9 mouse cellular contexts compared by ENCODE assay signal in genomic region chr4:135382316-135382715, GRCm38 (mm10). TPM values are rescaled to one million over a fixed set of nuclear protein-coding genes. Genes with fewer than 3 reads are reported as not detected.
DNase-seq lines count a peak whose midpoint lies in the region; ATAC-seq and TF ChIP-seq lines count a peak whose summit lies in the region.
"Had no signal": no experiment of that assay in that cellular context is flagged by ENCODE, and none has a peak within 500 bp of the region (broad histone marks: within the 10 kb centered on the region; RNA-seq: fewer than 3 reads in every experiment).

No protein-coding gene starts in this region.

- TF ChIP-seq EP300 in heart, postnatal 0 days (IDR thresholded peaks at IDR 0.05; ENCODE audit: low read depth) = no peak

- H3K27ac ChIP-seq in kidney, adult 2 months (ENCODE audit: insufficient read depth, low read depth, low read length) = no peak overlapping the region
- no peak overlapping the region for H3K27ac ChIP-seq in kidney, embryonic 16.5 days (ENCODE audit: low read length)
- H3K27ac ChIP-seq in cortical plate, adult 2 months (ENCODE audit: insufficient read depth, low read length) = no peak overlapping the region
- no peak overlapping the region for H3K27ac ChIP-seq in heart, postnatal 0 days (ENCODE audit: low read depth)
- no peak overlapping the region for H3K27ac ChIP-seq in midbrain, postnatal 0 days (ENCODE audit: low read depth, low read length)
- no peak overlapping the region for H3K27ac ChIP-seq in testis, adult 2 months (ENCODE audit: control insufficient read depth, insufficient read depth, low read depth, low read length)
- H3K27ac ChIP-seq: heart, embryonic 13.5 days had no signal

- no peak for ATAC-seq in kidney, embryonic 16.5 days (ENCODE audit: low FRiP score, low TSS enrichment)
- 0 out of 2 replicates have a peak, but pooled peaks have one; percentile 51 for ATAC-seq in heart, postnatal 0 days (ENCODE audit: insufficient read depth, low read depth)
- ATAC-seq in midbrain, postnatal 0 days (ENCODE audit: low FRiP score) = 0 out of 2 replicates have a peak, but pooled peaks have one; percentile 31

- peak; percentile 99 for TF ChIP-seq CTCF in kidney, adult 2 months (conservative IDR thresholded peaks at IDR 0.05; ENCODE audit: insufficient read depth, insufficient read length, low read depth, low read length)
- TF ChIP-seq CTCF in cortical plate, adult 2 months (IDR thresholded peaks at IDR 0.05; ENCODE audit: extremely low read depth, insufficient read depth, low read length) = peak; percentile 98
- TF ChIP-seq CTCF in heart, postnatal 0 days (IDR thresholded peaks at IDR 0.05; ENCODE audit: low read depth) = peak; percentile 97
- peak; percentile 99 for TF ChIP-seq CTCF in midbrain, postnatal 0 days (IDR thresholded peaks at IDR 0.05)
- TF ChIP-seq CTCF in testis, adult 2 months (IDR thresholded peaks at IDR 0.05; ENCODE audit: control insufficient read depth, insufficient read depth, insufficient replicate concordance, low read depth, low read length) = peak; percentile 97

- no peak overlapping the region for H3K9ac ChIP-seq in kidney, embryonic 16.5 days (replicated peaks; ENCODE audit: low read length)
- no peak overlapping the region for H3K9ac ChIP-seq in heart, postnatal 0 days (replicated peaks; ENCODE audit: low read depth, low read length)
- no peak overlapping the region for H3K9ac ChIP-seq in midbrain, postnatal 0 days (replicated peaks; ENCODE audit: low read length, poor library complexity, severe bottlenecking)
- H3K9ac ChIP-seq: heart, embryonic 13.5 days had no signal

- 3% methylated on average over 14 of the region's 14 CpGs for WGBS in kidney, adult 2 months
- WGBS in kidney, embryonic 16.5 days = 7% methylated on average over 14 of the region's 14 CpGs
- 3% methylated on average over 14 of the region's 14 CpGs for WGBS in heart, postnatal 0 days
- WGBS in midbrain, postnatal 0 days = 5% methylated on average over 14 of the region's 14 CpGs

- peak; percentile 65 for DNase-seq in kidney, adult 2 months
- peak; percentile 64 to 72 for DNase-seq in adrenal gland, adult 18-20 months (ENCODE audit: low spot score in 2 of 2)
- peak; percentile 74 for DNase-seq in heart, postnatal 0 days (ENCODE audit: low spot score)
- DNase-seq in layer of hippocampus, postnatal 10 days (ENCODE audit: low spot score in 2 of 2) = peak; percentile 81 to 86
- DNase-seq in midbrain, postnatal 0 days (ENCODE audit: low spot score) = peak; percentile 90

- no peak overlapping the region for H3K4me3 ChIP-seq in kidney, adult 2 months (ENCODE audit: insufficient read depth, low read depth, low read length)
- no peak overlapping the region for H3K4me3 ChIP-seq in kidney, embryonic 16.5 days (ENCODE audit: low read length)
- no peak overlapping the region for H3K4me3 ChIP-seq in cortical plate, adult 2 months (ENCODE audit: insufficient read depth, low read length)
- no peak overlapping the region for H3K4me3 ChIP-seq in heart, postnatal 0 days (ENCODE audit: low read depth, low read length)
- H3K4me3 ChIP-seq in midbrain, postnatal 0 days (ENCODE audit: low read depth, low read length) = no peak overlapping the region
- no peak overlapping the region for H3K4me3 ChIP-seq in testis, adult 2 months (ENCODE audit: control insufficient read depth, low read depth, low read length)
- H3K4me3 ChIP-seq: heart, embryonic 13.5 days had no signal

- H3K9me3 ChIP-seq in kidney, embryonic 16.5 days (ENCODE audit: low read length) = no peaks in the 10 kb centered on the region
- H3K9me3 ChIP-seq in heart, postnatal 0 days (replicated peaks; ENCODE audit: control insufficient read depth, low read length) = no peaks in the 10 kb centered on the region
- no peaks in the 10 kb centered on the region for H3K9me3 ChIP-seq in midbrain, postnatal 0 days (ENCODE audit: low read length)
- H3K9me3 ChIP-seq: heart, embryonic 13.5 days had no signal

- no peaks in the 10 kb centered on the region for H3K4me1 ChIP-seq in kidney, adult 2 months (ENCODE audit: control insufficient read depth, insufficient read depth, low read length)
- peaks cover 7% of the 10 kb centered on the region; the same call in 1 of the 2 replicates for H3K4me1 ChIP-seq in kidney, embryonic 16.5 days (ENCODE audit: insufficient read depth, low read length)
- H3K4me1 ChIP-seq in cortical plate, adult 2 months (ENCODE audit: control insufficient read depth, insufficient read depth, low read length) = no peaks in the 10 kb centered on the region
- H3K4me1 ChIP-seq in heart, postnatal 0 days (ENCODE audit: control insufficient read depth, insufficient read depth) = no peaks in the 10 kb centered on the region
- no peaks in the 10 kb centered on the region for H3K4me1 ChIP-seq in midbrain, postnatal 0 days (ENCODE audit: insufficient read depth, low read length)
- H3K4me1 ChIP-seq in testis, adult 2 months (ENCODE audit: control insufficient read depth, insufficient read depth, low read length) = no peaks in the 10 kb centered on the region

- no peaks in the 10 kb centered on the region for H3K27me3 ChIP-seq in kidney, adult 2 months (replicated peaks; ENCODE audit: control insufficient read depth, insufficient read depth, low read length)
- H3K27me3 ChIP-seq in kidney, embryonic 16.5 days (ENCODE audit: insufficient read depth, low read length) = no peaks in the 10 kb centered on the region
- 0 out of 2 replicates have a peak, but pooled peaks cover 5% of the 10 kb centered on the region for H3K27me3 ChIP-seq in heart, postnatal 0 days (ENCODE audit: control insufficient read depth, insufficient read depth, low read length)
- H3K27me3 ChIP-seq in midbrain, postnatal 0 days (ENCODE audit: insufficient read depth, low read length) = no peaks in the 10 kb centered on the region
- no peaks in the 10 kb centered on the region for H3K27me3 ChIP-seq in testis, adult 2 months (ENCODE audit: control insufficient read depth, insufficient read depth, low read length)

- no peak overlapping the region for H3K4me2 ChIP-seq in kidney, embryonic 16.5 days (replicated peaks; ENCODE audit: low read depth, low read length)
- H3K4me2 ChIP-seq in heart, postnatal 0 days (ENCODE audit: low read depth, low read length) = no peak overlapping the region
- no peak overlapping the region for H3K4me2 ChIP-seq in midbrain, postnatal 0 days (ENCODE audit: low read depth, low read length, poor library complexity, severe bottlenecking)
- H3K4me2 ChIP-seq: heart, embryonic 13.5 days had no signal

- H3K36me3 ChIP-seq in kidney, adult 2 months (ENCODE audit: control insufficient read depth, insufficient read depth, low read length) = no peaks in the 10 kb centered on the region
- no peaks in the 10 kb centered on the region for H3K36me3 ChIP-seq in kidney, embryonic 16.5 days (ENCODE audit: insufficient read depth, low read length)
- no peaks in the 10 kb centered on the region for H3K36me3 ChIP-seq in heart, postnatal 0 days (replicated peaks; ENCODE audit: control insufficient read depth, insufficient read depth, low read length)
- no peaks in the 10 kb centered on the region for H3K36me3 ChIP-seq in midbrain, postnatal 0 days (ENCODE audit: insufficient read depth, low read length)
- no peaks in the 10 kb centered on the region for H3K36me3 ChIP-seq in testis, adult 2 months (ENCODE audit: control insufficient read depth, insufficient read depth, low read length)
- H3K36me3 ChIP-seq: heart, embryonic 13.5 days had no signal

- no peak for TF ChIP-seq POLR2A in kidney, adult 2 months (IDR thresholded peaks at IDR 0.05; ENCODE audit: low read depth, low read length)
- TF ChIP-seq POLR2A in cortical plate, adult 2 months (IDR thresholded peaks at IDR 0.05; ENCODE audit: extremely low read depth, insufficient read depth, low read length) = no peak
- no peak for TF ChIP-seq POLR2A in testis, adult 2 months (IDR thresholded peaks at IDR 0.05; ENCODE audit: control insufficient read depth, low read depth, low read length)

RNA-seq across cellular contexts. Expression of gene Ncmap, which starts 15.7 kb away (rescaled TPM):
- 0.75 and 0.88 TPM in 2 replicates for polyA plus RNA-seq in kidney, adult 2 months (2012; rRNA removed)
- polyA plus RNA-seq in kidney, embryonic 16.5 days (2015; fragmentation: Nextera tagmentation; extraction: Ambion mirVana) = 2.0 and 4.3 TPM in 2 replicates
- under 1 TPM in 1 of 2 experiments, not detected in 1; 0.26 TPM for total RNA-seq in adrenal gland, adult 18-20 months (2021)
- 0.96 and 1.3 TPM in 2 replicates for polyA plus RNA-seq in cortical plate, adult 2 months (2012; rRNA removed)
- total RNA-seq in heart, postnatal 0 days (2014; rRNA removed; ENCODE audit: low replicate concordance) = 0.15 TPM in 1 of 2 replicates, not detected in the other
- 0.14 and 0.16 TPM in 2 replicates for polyA plus RNA-seq in heart, postnatal 0 days (2015; fragmentation: Nextera tagmentation; extraction: Ambion mirVana)
- 1 to 10 TPM in 1 of 2 experiments, under 1 TPM in 1; 0.82 to 1.2 TPM for total RNA-seq in layer of hippocampus, postnatal 10 days (2021)
- 0.71 and 1.3 TPM in 2 replicates for total RNA-seq in midbrain, postnatal 0 days (2014; rRNA removed)
- polyA plus RNA-seq in midbrain, postnatal 0 days (2015; fragmentation: Nextera tagmentation; extraction: Ambion mirVana) = 0.98 and 1.5 TPM in 2 replicates
- polyA plus RNA-seq in testis, adult 2 months (2012; rRNA removed) = 1.6 and 2.1 TPM in 2 replicates

RNA-seq across cellular contexts. Expression of gene Srrm1, which starts 29.2 kb away (rescaled TPM):
- 17.1 and 21.6 TPM in 2 replicates for polyA plus RNA-seq in kidney, adult 2 months (2012; rRNA removed)
- polyA plus RNA-seq in kidney, embryonic 16.5 days (2015; fragmentation: Nextera tagmentation; extraction: Ambion mirVana) = 180 and 233 TPM in 2 replicates
- 100 to 1,000 TPM in 1 of 2 experiments, 10 to 100 TPM in 1; 99.3 to 114 TPM for total RNA-seq in adrenal gland, adult 18-20 months (2021)
- 115 and 131 TPM in 2 replicates for polyA plus RNA-seq in cortical plate, adult 2 months (2012; rRNA removed)
- total RNA-seq in heart, postnatal 0 days (2014; rRNA removed; ENCODE audit: low replicate concordance) = 18.6 and 22.6 TPM in 2 replicates
- 85.0 and 99.6 TPM in 2 replicates for polyA plus RNA-seq in heart, postnatal 0 days (2015; fragmentation: Nextera tagmentation; extraction: Ambion mirVana)
- 100 to 1,000 TPM; 131 to 153 TPM for total RNA-seq in layer of hippocampus, postnatal 10 days (2021)
- total RNA-seq in midbrain, postnatal 0 days (2014; rRNA removed) = 40.1 and 48.3 TPM in 2 replicates
- polyA plus RNA-seq in midbrain, postnatal 0 days (2015; fragmentation: Nextera tagmentation; extraction: Ambion mirVana) = 142 and 173 TPM in 2 replicates
- polyA plus RNA-seq in testis, adult 2 months (2012; rRNA removed) = 23.5 and 25.7 TPM in 2 replicates

RNA-seq across cellular contexts. Expression of gene Rcan3, which starts 51.3 kb away (rescaled TPM):
- 13.2 and 13.4 TPM in 2 replicates for polyA plus RNA-seq in kidney, adult 2 months (2012; rRNA removed)
- polyA plus RNA-seq in kidney, embryonic 16.5 days (2015; fragmentation: Nextera tagmentation; extraction: Ambion mirVana) = 15.0 and 15.3 TPM in 2 replicates
- total RNA-seq in adrenal gland, adult 18-20 months (2021) = 10 to 100 TPM; 14.2 to 15.3 TPM
- polyA plus RNA-seq in cortical plate, adult 2 months (2012; rRNA removed) = 19.5 and 21.5 TPM in 2 replicates
- total RNA-seq in heart, postnatal 0 days (2014; rRNA removed; ENCODE audit: low replicate concordance) = 10.4 and 13.7 TPM in 2 replicates
- polyA plus RNA-seq in heart, postnatal 0 days (2015; fragmentation: Nextera tagmentation; extraction: Ambion mirVana) = 7.1 and 7.7 TPM in 2 replicates
- 10 to 100 TPM; 45.8 to 46.2 TPM for total RNA-seq in layer of hippocampus, postnatal 10 days (2021)
- 89.6 and 113 TPM in 2 replicates for total RNA-seq in midbrain, postnatal 0 days (2014; rRNA removed)
- 61.6 and 67.7 TPM in 2 replicates for polyA plus RNA-seq in midbrain, postnatal 0 days (2015; fragmentation: Nextera tagmentation; extraction: Ambion mirVana)
- 2.6 and 3.0 TPM in 2 replicates for polyA plus RNA-seq in testis, adult 2 months (2012; rRNA removed)
